Mouse (Mus musculus) stomach, postnatal 0 days (tissue): ENCODE results near the gene Olfr374.

Experiments used
- CTCF ChIP-seq: IDR thresholded peaks from 2 replicates; pipeline ENCODE4 v1.5.1; 2016; ENCODE audit warnings: antibody characterized with exemption, low read depth, mild to moderate bottlenecking, moderate library complexity
- EP300 ChIP-seq: optimal IDR thresholded peaks from 2 replicates; pipeline ENCODE3; 2016; ENCODE audit warnings: antibody characterized with exemption

- TF ChIP-seq EP300 = no peak
- TF ChIP-seq CTCF = no peak
Observed at GRCm38 (mm10) chr8:72106740-72107139, at the start of gene Olfr374.
